Mouse (Mus musculus): Measurements from ENCODE around the gene Mtm1.

GRCm38 (mm10) chrX:71206595-71206994, 4.0 kb upstream of the Mtm1 start:
- TF ChIP-seq CTCF (IDR thresholded peaks at IDR 0.05), result no peak
- TF ChIP-seq POLR2A (IDR thresholded peaks at IDR 0.05; ENCODE audit: insufficient read depth, low read depth, low read length), result no peak
- TF ChIP-seq EP300 (IDR thresholded peaks at IDR 0.05; ENCODE audit: insufficient read depth, low read depth, low read length), result no peak
